Mouse (Mus musculus): ENCODE data around the gene Gm17416. TPM values are rescaled to one million over a fixed set of nuclear protein-coding genes. Genes with fewer than 3 reads are reported as not detected.

Gene Gm17416
- polyA plus RNA-seq, 1 experiment: not detected

DNA sequence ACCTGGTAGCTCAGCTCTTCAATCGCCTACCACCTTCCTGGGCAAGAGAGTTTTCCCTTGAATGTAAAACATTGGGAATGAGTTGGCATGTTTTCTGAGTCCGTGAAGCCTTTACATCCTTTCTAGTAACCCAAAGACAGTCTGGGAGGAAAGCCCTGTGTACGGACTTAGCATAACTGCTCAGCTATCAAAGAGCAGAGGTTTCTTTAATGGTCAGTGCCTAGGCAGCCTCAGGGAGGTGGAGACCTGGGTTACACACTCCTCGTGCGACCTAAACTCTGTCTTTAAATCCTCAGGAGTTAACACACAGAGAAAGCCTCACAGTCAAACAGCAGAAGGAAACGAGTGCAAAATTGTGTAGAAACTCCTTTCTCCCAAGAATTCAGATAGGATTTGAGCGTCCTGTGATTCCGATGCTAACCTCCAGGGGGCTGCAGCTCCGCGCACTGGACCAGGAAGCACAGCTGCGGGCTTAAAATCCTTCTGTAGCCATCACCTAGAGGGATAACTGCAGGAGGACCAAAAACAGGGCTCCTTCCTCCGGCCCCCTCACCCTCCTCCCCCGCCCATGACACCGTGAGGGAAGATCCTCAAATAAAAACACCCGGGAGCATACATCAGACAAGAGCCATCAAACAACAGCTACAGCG is 15.2 kb upstream of the Gm17416 start:
- Histone ChIP-seq H3K27me3 (ENCODE audit: control insufficient read depth, insufficient read depth, low read length) (no peaks in the 10 kb centered on the region; the same call in 1 of the 2 replicates), H3K27ac (ENCODE audit: insufficient read depth, low read length) (no peak overlapping the region), H3K4me3 (replicated peaks; ENCODE audit: insufficient read depth, low read depth, low read length) (no peak overlapping the region), H3K4me1 (ENCODE audit: control insufficient read depth, insufficient read depth, low read length) (no peaks in the 10 kb centered on the region)
- TF ChIP-seq POLR2A (IDR thresholded peaks at IDR 0.05; ENCODE audit: borderline replicate concordance, insufficient read depth, low read length) (no peak), CTCF (IDR thresholded peaks at IDR 0.05; ENCODE audit: borderline replicate concordance, insufficient read depth, low read depth, low read length) (peak; percentile 71)
- peak; percentile 27 to 52 for DNase-seq
- 15% methylated on average over 16 of the region's 16 CpGs for WGBS

DNA sequence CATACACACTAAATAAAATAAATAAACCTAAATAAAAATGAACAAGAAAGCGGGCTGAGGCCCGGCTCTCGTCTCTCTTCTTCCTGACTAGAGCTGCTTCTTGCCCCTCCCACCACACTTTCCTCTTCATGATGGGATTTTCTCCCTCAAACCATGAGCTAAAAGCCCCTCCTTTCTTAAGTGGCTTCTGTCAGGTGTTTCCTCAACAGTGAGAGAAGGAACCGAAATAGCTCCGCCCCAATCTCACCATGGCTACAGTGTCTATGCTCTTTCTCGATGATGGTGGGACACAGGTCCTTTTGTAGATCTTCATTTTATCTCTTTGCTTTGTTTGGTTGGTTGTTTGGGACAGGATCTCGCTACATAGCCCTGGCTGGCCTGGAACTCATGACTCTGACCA is 12.5 kb upstream of the Gm17416 start:
- TF ChIP-seq POLR2A (IDR thresholded peaks at IDR 0.05; ENCODE audit: borderline replicate concordance, insufficient read depth, low read length) (no peak), CTCF (IDR thresholded peaks at IDR 0.05; ENCODE audit: borderline replicate concordance, insufficient read depth, low read depth, low read length) (no peak)
- Histone ChIP-seq H3K27me3 (ENCODE audit: control insufficient read depth, insufficient read depth, low read length) (no peaks in the 10 kb centered on the region; the same call in 1 of the 2 replicates), H3K4me1 (ENCODE audit: control insufficient read depth, insufficient read depth, low read length) (no peaks in the 10 kb centered on the region), H3K4me3 (replicated peaks; ENCODE audit: insufficient read depth, low read depth, low read length) (no peak overlapping the region), H3K27ac (ENCODE audit: insufficient read depth, low read length) (no peak overlapping the region)
- 88% methylated on average over 7 of the region's 7 CpGs for WGBS
- DNase-seq: no peak

DNA sequence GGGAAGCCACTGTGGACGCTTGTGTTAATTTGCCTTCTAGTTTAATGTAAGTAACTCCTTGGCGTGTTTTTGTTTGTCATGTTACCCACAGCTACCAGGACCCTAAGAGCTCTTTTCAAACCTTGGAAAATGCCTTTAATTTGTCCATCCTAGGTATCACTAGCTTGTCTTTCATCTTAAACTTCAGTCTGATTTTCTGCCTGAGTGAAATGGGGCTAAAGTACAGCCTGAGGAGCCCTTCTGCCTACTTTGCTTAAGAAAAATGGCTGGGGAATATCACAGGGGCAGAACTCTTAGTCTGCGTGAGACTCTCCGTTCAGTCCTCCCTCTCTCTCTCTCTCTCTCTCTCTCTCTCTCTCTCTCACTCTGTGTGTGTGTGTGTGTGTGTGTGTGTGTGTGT is 743 bp downstream of the Gm17416 start:
- Histone ChIP-seq H3K27me3 (ENCODE audit: control insufficient read depth, insufficient read depth, low read length) (no peaks in the 10 kb centered on the region), H3K27ac (ENCODE audit: insufficient read depth, low read length) (no peak overlapping the region), H3K4me1 (ENCODE audit: control insufficient read depth, insufficient read depth, low read length) (no peaks in the 10 kb centered on the region), H3K4me3 (replicated peaks; ENCODE audit: insufficient read depth, low read depth, low read length) (no peak overlapping the region)
- WGBS: 80% methylated on average over 4 of the region's 4 CpGs
- TF ChIP-seq CTCF (IDR thresholded peaks at IDR 0.05; ENCODE audit: borderline replicate concordance, insufficient read depth, low read depth, low read length) (no peak), POLR2A (IDR thresholded peaks at IDR 0.05; ENCODE audit: borderline replicate concordance, insufficient read depth, low read length) (no peak)
- DNase-seq: no peak

DNA sequence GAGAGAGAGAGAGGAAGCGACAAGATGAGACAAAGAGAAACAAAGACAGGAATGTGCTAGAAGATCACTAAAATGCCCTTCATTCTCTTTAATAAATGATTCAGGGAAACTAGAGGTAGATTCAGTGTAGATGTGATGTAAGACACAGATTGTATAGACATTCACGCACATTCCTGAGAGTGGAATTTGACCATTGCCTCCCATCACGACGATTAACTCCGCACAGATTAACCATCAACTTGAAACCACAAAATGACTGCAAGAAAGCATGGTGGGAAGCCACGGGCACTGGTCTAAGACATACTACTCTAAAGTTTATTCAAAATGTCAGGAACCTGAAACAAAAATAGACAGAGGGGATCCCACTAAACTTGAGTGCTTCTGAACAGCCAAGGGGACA is 1.2 kb downstream of the Gm17416 start:
- Histone ChIP-seq H3K4me1 (ENCODE audit: control insufficient read depth, insufficient read depth, low read length) (no peaks in the 10 kb centered on the region), H3K27me3 (ENCODE audit: control insufficient read depth, insufficient read depth, low read length) (no peaks in the 10 kb centered on the region), H3K27ac (ENCODE audit: insufficient read depth, low read length) (no peak overlapping the region), H3K4me3 (replicated peaks; ENCODE audit: insufficient read depth, low read depth, low read length) (no peak overlapping the region)
- no peak for DNase-seq
- no peak for TF ChIP-seq CTCF (IDR thresholded peaks at IDR 0.05; ENCODE audit: borderline replicate concordance, insufficient read depth, low read depth, low read length)
- TF ChIP-seq POLR2A (IDR thresholded peaks at IDR 0.05; ENCODE audit: borderline replicate concordance, insufficient read depth, low read length): no peak
- 83% methylated on average over 6 of the region's 6 CpGs for WGBS

DNA sequence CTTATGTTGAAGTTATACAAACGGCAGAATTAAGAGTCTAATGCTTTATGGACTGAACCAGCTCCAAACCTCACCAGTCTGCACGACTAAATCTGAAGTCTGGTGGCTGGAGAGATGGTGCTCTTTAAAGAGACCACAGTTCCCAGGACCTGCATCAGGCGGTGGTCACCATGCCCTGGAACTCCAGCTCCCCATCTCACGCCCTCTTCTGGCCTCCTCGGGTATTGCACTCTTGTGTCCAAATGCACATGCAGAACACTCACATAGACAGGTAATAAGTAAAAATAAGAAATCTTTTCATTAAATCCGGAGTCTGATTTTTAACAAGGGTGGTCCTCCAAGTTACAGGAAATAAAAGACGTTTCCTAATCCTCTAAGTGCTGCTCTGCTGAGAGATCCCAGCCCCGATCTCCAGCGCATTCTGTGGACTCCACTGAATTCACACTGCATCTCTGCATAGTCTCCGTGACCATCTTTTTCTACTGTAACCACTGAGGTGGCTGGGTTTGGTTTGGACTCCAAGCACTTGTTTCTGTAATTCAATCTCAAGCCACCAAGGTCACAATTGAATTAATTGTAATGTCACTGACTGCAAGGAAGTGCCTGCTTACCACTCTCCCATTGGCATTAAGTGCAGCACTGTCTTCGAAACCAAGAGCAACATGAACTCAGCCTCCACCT is 3.1 kb downstream of the Gm17416 start, which contains the start of gene Defb21:
Gene Defb21, plus strand, starts transcription at position 631 of the 681 bp plus-strand sequence.
- DNase-seq: no peak
- TF ChIP-seq CTCF (IDR thresholded peaks at IDR 0.05; ENCODE audit: borderline replicate concordance, insufficient read depth, low read depth, low read length): peak; percentile 20; the same call in 1 of the 2 replicates
- no peak for TF ChIP-seq POLR2A (IDR thresholded peaks at IDR 0.05; ENCODE audit: borderline replicate concordance, insufficient read depth, low read length)

DNA sequence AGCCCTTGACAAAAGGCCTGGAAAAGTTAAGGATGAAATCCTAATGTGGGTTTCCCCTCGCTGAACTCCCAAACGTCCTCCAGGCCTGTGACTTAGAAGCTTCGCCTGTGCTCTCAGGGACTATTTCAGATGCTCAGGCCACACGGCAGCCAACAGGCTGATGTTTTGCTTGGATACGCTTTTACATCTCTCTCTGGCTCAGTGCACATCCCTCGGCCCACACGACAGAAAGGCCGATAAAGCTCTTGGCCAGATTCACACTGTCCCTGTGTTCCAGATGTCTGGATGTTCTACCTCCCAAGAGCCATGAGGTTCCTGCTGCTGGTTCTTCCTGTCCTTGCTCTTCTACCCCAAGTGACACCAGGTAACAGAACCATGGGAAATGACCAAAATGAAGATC is 4.3 kb downstream of the Gm17416 start:
- no peaks in the 10 kb centered on the region for H3K4me1 ChIP-seq (ENCODE audit: control insufficient read depth, insufficient read depth, low read length)
- no peak overlapping the region for H3K4me3 ChIP-seq (replicated peaks; ENCODE audit: insufficient read depth, low read depth, low read length)
- H3K27me3 ChIP-seq (ENCODE audit: control insufficient read depth, insufficient read depth, low read length): no peaks in the 10 kb centered on the region
- no peak for DNase-seq
- TF ChIP-seq CTCF (IDR thresholded peaks at IDR 0.05; ENCODE audit: borderline replicate concordance, insufficient read depth, low read depth, low read length) (no peak), POLR2A (IDR thresholded peaks at IDR 0.05; ENCODE audit: borderline replicate concordance, insufficient read depth, low read length) (no peak)
- WGBS: 62% methylated on average over 8 of the region's 8 CpGs
- no peak overlapping the region for H3K27ac ChIP-seq (ENCODE audit: insufficient read depth, low read length)

More for the DNA sequence above, 3.1 kb downstream of the Gm17416 start, which contains the start of gene Defb21:
- Histone ChIP-seq H3K4me1 (ENCODE audit: control insufficient read depth, insufficient read depth, low read length) (no peaks in the 10 kb centered on the region), H3K27me3 (ENCODE audit: control insufficient read depth, insufficient read depth, low read length) (no peaks in the 10 kb centered on the region), H3K27ac (ENCODE audit: insufficient read depth, low read length) (no peak within 1 kb of the TSS), H3K4me3 (replicated peaks; ENCODE audit: insufficient read depth, low read depth, low read length) (no peak within 1 kb of the TSS)
- WGBS: 62% methylated on average over 11 of the region's 11 CpGs

DNA sequence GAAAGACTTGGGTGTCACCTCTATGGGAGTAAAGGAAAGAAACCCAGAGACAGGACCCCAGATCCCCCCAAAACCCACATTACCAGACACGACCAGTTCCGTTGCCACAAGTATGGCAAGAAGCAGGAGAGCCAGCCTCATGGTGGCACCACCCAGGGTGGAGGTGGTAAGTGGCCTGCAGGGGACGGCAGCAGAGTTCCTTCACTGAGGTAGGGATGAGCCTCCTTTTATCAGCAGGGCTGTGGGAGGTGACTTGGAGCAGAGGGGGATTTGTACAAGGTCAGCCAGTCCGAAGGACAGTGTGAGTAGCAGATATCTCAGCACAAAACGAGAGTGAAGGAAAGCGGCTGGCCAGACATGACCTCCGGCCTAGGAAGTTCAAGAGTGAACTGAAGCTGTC is 11.0 kb downstream of the Gm17416 start, which contains the start of gene Defb19:
Gene Defb19, minus strand, starts transcription at position 206 of the 400 bp plus-strand sequence.
- Histone ChIP-seq H3K27me3 (ENCODE audit: control insufficient read depth, insufficient read depth, low read length) (no peaks in the 10 kb centered on the region), H3K4me3 (replicated peaks; ENCODE audit: insufficient read depth, low read depth, low read length) (no peak within 1 kb of the TSS), H3K27ac (ENCODE audit: insufficient read depth, low read length) (no peak within 1 kb of the TSS), H3K4me1 (ENCODE audit: control insufficient read depth, insufficient read depth, low read length) (no peaks in the 10 kb centered on the region)
- TF ChIP-seq CTCF (IDR thresholded peaks at IDR 0.05; ENCODE audit: borderline replicate concordance, insufficient read depth, low read depth, low read length) (no peak), POLR2A (IDR thresholded peaks at IDR 0.05; ENCODE audit: borderline replicate concordance, insufficient read depth, low read length) (no peak)
- no peak for DNase-seq
- 66% methylated on average over 7 of the region's 7 CpGs for WGBS

DNA sequence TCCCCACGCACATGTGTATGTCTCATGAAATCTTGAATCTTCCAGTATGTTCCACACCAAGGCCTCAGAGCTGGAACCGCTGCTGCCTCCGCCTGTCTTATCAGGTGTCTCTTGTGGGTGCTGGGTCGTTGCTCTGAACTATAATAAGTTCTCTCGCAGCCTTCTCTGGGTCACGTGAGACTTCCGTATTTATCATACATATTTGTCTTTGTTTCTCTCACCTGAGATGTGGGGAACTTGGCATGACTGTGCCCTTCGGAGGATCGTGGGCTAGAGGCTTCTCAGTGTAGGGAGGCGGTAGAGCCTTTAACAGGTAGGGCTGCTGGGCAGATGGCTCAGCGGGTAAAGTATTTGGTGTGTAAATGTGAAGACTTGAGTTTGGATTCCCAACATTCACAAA is 11.5 kb downstream of the Gm17416 start:
- no peak for DNase-seq
- Histone ChIP-seq H3K27me3 (ENCODE audit: control insufficient read depth, insufficient read depth, low read length) (no peaks in the 10 kb centered on the region), H3K4me1 (ENCODE audit: control insufficient read depth, insufficient read depth, low read length) (no peaks in the 10 kb centered on the region), H3K4me3 (replicated peaks; ENCODE audit: insufficient read depth, low read depth, low read length) (no peak overlapping the region), H3K27ac (ENCODE audit: insufficient read depth, low read length) (no peak overlapping the region)
- TF ChIP-seq POLR2A (IDR thresholded peaks at IDR 0.05; ENCODE audit: borderline replicate concordance, insufficient read depth, low read length): no peak
- no peak for TF ChIP-seq CTCF (IDR thresholded peaks at IDR 0.05; ENCODE audit: borderline replicate concordance, insufficient read depth, low read depth, low read length)
- WGBS: 92% methylated on average over 11 of the region's 11 CpGs
